Mouse (Mus musculus) hematopoietic stem cell, adult 5-6 weeks (primary cell): ENCODE data around the gene Cnot2. TPM values are rescaled to one million over a fixed set of nuclear protein-coding genes. Genes with fewer than 3 reads are reported as not detected.

Experiments used
- ATAC-seq, 2 experiments: fragments of 125-278 bp in 1 of 2; replicated peaks in 1 of 2; 2 replicates each; pipeline ENCODE4 v1.8.0; 2016 to 2017; ENCODE audit warnings: inconsistent platforms in 2 of 2, mild to moderate bottlenecking in 2 of 2, moderate number of reproducible peaks in 2 of 2, low read depth in 1 of 2, moderate TSS enrichment in 1 of 2; ENCODE audit not compliant: low FRiP score in 2 of 2, poor library complexity in 2 of 2, severe bottlenecking in 2 of 2, insufficient read depth in 1 of 2, low TSS enrichment in 1 of 2
- total RNA-seq: library from RNA; stranded (forward); fragments of 172-1452, 232-1000 nt; gene quantifications from 2 replicates; pipeline ENCODE4 v1.2.3, GENCODE M21; 2017

Cnot2 gene
- total RNA-seq, 1 experiment from 2014 or later, result 149 TPM

DNA sequence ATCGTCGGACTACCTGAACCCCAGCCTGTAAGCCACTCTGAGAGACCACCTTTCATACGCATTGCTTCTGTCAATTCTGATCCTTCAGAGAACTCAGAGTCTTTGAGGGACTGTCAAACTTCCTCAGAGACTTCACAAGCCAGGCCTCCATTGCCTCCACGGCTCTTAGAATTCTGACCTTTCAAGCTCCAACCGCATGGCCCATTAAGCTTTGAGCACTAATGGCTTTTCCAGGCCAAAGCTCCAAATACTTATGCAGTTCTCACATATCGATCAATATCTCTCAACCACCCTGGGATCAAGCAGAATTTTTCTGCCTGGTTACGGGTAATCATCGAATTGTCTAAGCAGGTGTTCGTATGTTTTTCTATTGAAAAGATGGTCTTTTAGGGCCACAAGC, 119.9 kb downstream of the Cnot2 start:
- ATAC-seq, result no peak

DNA sequence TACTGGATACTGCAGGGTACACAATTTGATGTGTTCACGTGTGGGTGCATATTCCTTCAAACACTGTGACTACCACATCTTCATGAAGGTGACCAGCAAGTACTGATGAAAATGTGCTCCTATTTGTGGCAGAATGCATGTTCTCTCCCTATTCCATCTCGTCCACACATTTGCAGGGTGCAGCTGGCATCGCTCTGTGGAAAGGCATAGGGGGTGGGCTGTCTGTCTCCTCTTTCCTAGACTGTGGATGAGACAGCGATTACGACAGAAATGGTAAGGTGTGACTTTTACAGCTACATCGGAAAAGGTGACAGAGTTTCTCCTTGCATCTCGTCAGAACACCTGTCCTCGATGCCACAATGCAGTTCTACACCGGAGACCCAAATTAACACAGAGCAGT, 122.5 kb downstream of the Cnot2 start:
- no peak for ATAC-seq

DNA sequence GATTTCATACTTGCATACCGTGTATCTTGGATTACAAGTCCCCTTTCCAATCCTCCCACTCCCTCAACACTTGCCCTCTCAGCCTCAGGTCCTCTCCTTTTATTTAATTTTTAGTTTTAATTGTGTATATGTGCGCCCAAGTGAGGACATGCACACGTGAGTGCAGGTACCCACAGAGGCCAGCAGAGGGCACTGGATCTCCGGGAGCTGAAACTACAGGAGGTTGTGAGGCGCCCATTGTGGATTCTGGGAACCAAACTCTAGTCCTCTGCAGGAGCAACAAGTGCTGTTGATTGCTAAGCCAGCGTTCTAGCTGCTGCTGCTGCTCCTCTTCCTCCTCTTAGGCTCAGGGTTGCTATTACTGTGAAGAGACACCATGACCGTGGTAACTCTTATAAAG, 128.5 kb downstream of the Cnot2 start:
- ATAC-seq, result no peak

DNA sequence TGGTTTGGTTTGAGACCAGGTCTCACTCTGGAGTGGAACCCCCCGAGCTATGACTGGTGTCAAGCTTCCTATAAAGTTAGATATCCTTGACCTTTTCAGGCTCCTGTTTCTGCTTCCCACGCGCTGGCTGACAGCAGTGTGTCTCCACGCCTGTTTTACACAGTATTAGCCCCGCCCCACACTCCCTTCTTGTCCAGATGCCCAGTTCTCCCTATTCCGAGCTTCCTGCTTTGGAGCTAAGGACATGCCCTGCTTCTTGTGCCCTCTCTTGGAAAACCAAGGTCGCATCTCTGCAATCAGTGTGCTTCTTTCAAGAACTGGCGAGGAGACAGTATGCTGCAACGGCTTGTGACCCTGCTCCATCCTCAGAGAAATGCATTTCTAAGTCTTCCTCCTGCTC, 130.7 kb downstream of the Cnot2 start:
- no peak for ATAC-seq

DNA sequence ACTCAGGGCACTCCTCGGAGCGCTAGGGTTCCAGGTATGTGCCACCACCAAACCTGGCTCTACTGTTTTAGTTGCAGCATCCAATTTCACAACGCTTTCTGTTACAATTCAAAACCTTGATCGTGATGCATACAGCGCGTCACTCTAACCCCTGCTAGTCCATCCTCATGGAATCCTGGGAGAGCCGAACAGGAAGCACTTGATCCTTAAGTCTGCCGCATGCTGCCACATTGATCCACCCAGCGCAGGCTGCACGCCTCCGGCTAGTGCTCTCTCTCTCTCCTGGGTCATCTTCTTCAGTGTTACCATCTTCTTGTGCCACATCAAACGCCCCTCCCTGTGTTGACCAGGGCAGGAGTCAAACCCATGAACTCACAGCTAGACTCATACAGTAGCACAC, 133.1 kb downstream of the Cnot2 start:
- no peak for ATAC-seq

DNA sequence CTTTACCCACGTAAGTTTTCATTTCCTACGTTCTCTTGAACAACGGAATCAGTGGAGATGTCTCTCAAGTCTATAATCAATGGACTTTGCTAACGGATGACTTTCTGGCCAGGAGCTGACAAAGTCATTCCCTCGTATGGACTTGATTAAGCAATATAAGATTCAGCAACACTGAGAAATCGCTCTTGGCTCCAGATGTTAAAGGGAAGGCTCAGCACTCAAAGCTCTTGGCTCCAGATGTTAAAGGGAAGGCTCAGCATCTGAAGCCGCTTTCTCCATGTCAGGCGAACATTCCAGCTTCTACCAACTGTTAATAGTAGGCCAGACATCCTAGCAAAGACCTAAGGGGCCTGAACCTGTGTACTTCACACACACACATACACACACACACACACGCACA, 134.1 kb downstream of the Cnot2 start:
- ATAC-seq, result no peak

DNA sequence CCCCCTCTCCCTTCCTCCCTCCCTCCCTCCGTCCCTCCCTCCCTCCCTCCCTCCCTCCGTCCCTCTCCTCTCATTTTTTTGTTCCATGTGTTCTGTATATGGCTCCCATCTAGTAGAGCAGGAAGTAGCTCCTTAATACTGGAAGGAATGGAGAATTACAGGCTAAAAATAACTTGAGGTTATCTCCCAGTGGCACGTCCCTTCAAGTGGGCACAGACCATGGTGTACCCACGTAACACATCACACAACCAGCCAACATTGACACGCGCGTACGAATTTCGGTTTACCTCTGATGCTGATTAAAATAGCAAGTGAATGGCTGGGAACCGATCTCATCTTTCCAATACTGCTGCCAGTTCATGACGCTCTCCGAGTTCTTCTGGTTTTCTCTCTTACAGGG, 135.3 kb downstream of the Cnot2 start:
- ATAC-seq, result no peak

DNA sequence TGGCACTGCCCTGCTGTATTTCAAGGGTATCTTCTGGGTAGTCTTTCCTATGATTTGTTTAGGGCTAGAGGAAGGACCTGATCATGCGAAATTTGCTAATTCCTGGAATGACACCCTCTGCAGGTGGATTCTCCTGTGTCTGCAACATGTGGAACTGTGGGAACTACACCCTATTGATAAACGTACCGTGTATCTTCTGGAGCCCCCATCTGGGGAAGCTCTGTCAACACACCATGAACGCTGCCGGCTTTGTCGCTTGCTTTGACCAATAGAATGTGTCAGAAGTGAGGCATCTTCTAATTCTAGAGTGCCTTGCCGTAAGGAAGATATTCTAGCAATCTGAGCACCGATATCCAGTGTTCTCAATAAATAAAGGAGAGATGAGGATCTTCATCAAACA, 136.5 kb downstream of the Cnot2 start:
- ATAC-seq, result no peak

DNA sequence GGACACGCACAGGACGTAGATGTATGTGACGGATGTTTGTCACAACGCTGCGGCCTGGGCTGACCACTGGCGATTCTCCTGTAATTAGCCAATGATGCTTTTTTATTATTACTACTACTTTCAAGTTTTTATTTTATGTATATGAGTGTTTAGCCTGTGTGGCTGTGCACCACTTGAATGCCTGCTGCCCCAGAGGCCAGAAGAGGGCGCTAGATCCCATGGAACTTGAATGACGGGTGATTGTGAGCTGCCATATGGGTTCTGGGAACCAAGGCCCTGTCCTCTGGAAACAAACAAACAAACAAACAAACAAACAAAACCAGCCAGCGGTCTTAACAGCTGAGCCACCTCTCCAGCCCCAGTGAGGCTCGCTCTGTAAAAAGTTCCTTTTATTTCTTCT, 136.9 kb downstream of the Cnot2 start:
- no peak for ATAC-seq

DNA sequence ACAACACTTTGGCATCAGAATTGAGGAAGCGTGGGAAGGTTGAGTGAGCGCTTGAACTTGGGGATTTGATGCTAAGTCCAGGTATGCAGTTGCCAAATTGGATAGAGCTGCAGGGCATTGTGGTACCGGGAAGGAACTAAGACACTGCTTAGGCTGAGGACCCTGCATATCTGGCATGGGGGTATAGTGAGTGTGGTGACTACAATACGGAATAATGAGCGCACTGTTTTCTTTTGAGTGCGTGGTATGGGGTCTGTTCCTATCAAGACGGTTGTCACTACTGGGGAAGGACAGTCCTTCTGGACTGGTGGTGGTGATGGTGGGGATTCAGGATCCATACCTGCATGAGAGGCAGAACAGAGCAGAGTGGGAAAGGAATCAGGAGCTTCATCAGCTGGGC, 140.4 kb downstream of the Cnot2 start:
- ATAC-seq, result no peak

DNA sequence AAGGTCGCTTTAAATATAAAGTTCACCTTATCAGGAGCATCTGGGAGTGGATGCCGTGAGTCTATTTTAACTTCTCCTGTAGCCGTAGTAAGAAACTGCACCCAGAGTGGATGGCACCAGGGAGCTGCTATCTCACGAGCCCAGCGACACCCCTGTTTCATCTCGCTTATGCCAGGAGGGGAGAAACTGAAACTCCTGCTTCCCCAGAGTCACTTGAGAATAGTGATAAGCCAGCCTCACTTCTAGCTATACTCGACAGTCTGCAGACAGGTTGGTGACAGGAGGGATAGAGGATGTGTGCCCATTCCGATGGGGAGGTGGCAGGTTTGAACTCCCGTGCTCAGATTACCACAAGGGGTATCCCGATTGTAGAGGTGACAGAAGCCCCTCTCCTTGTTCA, 141.2 kb downstream of the Cnot2 start:
- no peak for ATAC-seq

DNA sequence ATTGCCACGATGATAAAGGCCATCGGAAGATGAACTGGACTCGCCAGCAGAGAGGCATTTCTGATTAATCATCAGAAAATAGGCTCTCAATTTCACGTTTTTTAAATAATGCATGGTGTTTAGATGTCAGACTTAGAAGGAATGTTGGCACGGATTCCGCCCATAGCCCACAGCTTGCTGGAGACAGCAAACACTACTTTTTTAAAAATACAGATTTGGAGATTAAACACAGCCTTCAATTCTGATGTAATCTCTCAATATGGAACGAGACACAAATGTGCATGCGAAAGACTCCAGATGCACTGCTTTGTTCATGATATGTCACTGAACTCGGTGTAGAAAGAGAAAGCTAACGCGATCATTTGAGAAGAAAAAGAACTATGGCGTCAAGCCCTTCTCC, 145.9 kb downstream of the Cnot2 start:
- no peak for ATAC-seq

Other genes starting within 250 kb of the Cnot2 start
- gene Kcnmb4, start 107.6 kb downstream of the Cnot2 start, total RNA-seq, result not detected in 2 replicates